Mouse (Mus musculus) embryonic fibroblast, embryonic 13.5 days (primary cell): ENCODE results near the gene Proser3.

Experiments
- CTCF ChIP-seq: IDR thresholded peaks from 2 replicates; pipeline ENCODE4 v1.5.1; 2011; ENCODE audit warnings: mild to moderate bottlenecking, control low read depth, low read length, moderate library complexity, borderline replicate concordance; ENCODE audit not compliant: insufficient read depth
- POLR2A ChIP-seq: IDR thresholded peaks from 2 replicates; pipeline ENCODE4 v1.6.1; 2011; ENCODE audit warnings: low read depth, mild to moderate bottlenecking, control low read depth, low read length, moderate library complexity

- TF ChIP-seq POLR2A = no peak
- no peak for TF ChIP-seq CTCF
Observed at GRCm38 (mm10) chr7:30540572-30540971, 11.5 kb downstream of the Proser3 start.
